Comparison of ENCODE assay signal across 10 mouse cellular contexts in genomic region chr3:154896737-154897136, GRCm38 (mm10).
DNase-seq lines count a peak whose midpoint lies in the region; ATAC-seq and TF ChIP-seq lines count a peak whose summit lies in the region.
"Had no signal": no experiment of that assay in that cellular context is flagged by ENCODE, and none has a peak within 500 bp of the region (broad histone marks: within the 10 kb centered on the region; RNA-seq: fewer than 3 reads in every experiment).

No protein-coding gene starts in this region.

- peak; percentile 32; the same call in 1 of the 2 replicates for TF ChIP-seq CTCF in forebrain, postnatal 0 days (IDR thresholded peaks at IDR 0.05; ENCODE audit: low read depth)

- no peaks in the 10 kb centered on the region for H3K36me3 ChIP-seq in forebrain, postnatal 0 days (ENCODE audit: insufficient read depth)
- no peaks in the 10 kb centered on the region for H3K36me3 ChIP-seq in forebrain, embryonic 13.5 days (ENCODE audit: poor library complexity, severe bottlenecking)
- H3K36me3 ChIP-seq: G1E; hindbrain, embryonic 15.5 days had no signal

- ATAC-seq in forebrain, postnatal 0 days = no peak
- no peak for ATAC-seq in forebrain, embryonic 13.5 days
- peak; percentile 87 for ATAC-seq in megakaryocyte progenitor cell, adult 5-6 weeks (replicated peaks; ENCODE audit: poor library complexity)

- WGBS in forebrain, postnatal 0 days = 80% methylated on average over 7 of the region's 7 CpGs
- WGBS in forebrain, embryonic 13.5 days = 76% methylated on average over 7 of the region's 7 CpGs

- no peak overlapping the region for H3K27ac ChIP-seq in forebrain, postnatal 0 days (ENCODE audit: low read depth, low read length)
- H3K27ac ChIP-seq in forebrain, embryonic 13.5 days = no peak overlapping the region
- H3K27ac ChIP-seq: hindbrain, embryonic 15.5 days had no signal

- H3K4me1 ChIP-seq in forebrain, postnatal 0 days (ENCODE audit: insufficient read depth) = no peaks in the 10 kb centered on the region
- H3K4me1 ChIP-seq in forebrain, embryonic 13.5 days = no peaks in the 10 kb centered on the region
- H3K4me1 ChIP-seq: hindbrain, embryonic 15.5 days had no signal

- no peak overlapping the region for H3K4me2 ChIP-seq in forebrain, postnatal 0 days (ENCODE audit: low read depth)
- no peak overlapping the region for H3K4me2 ChIP-seq in forebrain, embryonic 13.5 days
- H3K4me2 ChIP-seq: hindbrain, embryonic 15.5 days had no signal

- H3K27me3 ChIP-seq in forebrain, postnatal 0 days (ENCODE audit: insufficient read depth, low read length) = no peaks in the 10 kb centered on the region
- H3K27me3 ChIP-seq in forebrain, embryonic 13.5 days = no peaks in the 10 kb centered on the region
- H3K27me3 ChIP-seq: hindbrain, embryonic 15.5 days had no signal

- no peak for DNase-seq in forebrain, postnatal 0 days
- peak; percentile 10 for DNase-seq in lung, postnatal 10 days
- DNase-seq in lung, adult 18-20 months = no peak
- peak; percentile 29 for DNase-seq in adrenal gland, adult 2 months
- no peak for DNase-seq in layer of hippocampus, postnatal 14 days (ENCODE audit: low spot score in 2 of 2)
- DNase-seq in layer of hippocampus, adult 9-11 months = no peak

- no peaks in the 10 kb centered on the region for H3K9me3 ChIP-seq in forebrain, postnatal 0 days (ENCODE audit: low read length)
- H3K9me3 ChIP-seq in forebrain, embryonic 13.5 days (replicated peaks) = no peaks in the 10 kb centered on the region
- H3K9me3 ChIP-seq: hindbrain, embryonic 15.5 days had no signal

- no peak overlapping the region for H3K4me3 ChIP-seq in forebrain, postnatal 0 days (ENCODE audit: low read depth, low read length)
- H3K4me3 ChIP-seq in forebrain, embryonic 13.5 days = no peak overlapping the region
- H3K4me3 ChIP-seq: hindbrain, embryonic 15.5 days had no signal

- H3K9ac ChIP-seq in forebrain, postnatal 0 days = no peak overlapping the region
- H3K9ac ChIP-seq in forebrain, embryonic 13.5 days = no peak overlapping the region
- H3K9ac ChIP-seq: hindbrain, embryonic 15.5 days had no signal

Comparison
In these comparisons a context has a peak if more than half of its experiments do, and no peak if none do; other contexts are left out.
1. DNase-seq: peak in lung, postnatal 10 days (single experiment) and adrenal gland, adult 2 months (single experiment); none in forebrain, postnatal 0 days (single experiment), lung, adult 18-20 months (0 of 2), layer of hippocampus, postnatal 14 days (0 of 2) and layer of hippocampus, adult 9-11 months (single experiment).